Mouse (Mus musculus) spleen, adult 2 months (tissue): ENCODE results near the gene Vmn2r99. TPM values are rescaled to one million over a fixed set of nuclear protein-coding genes. Genes with fewer than 3 reads are reported as not detected.

Source experiments
- DNase-seq, 2 experiments: peaks; one replicate each; pipeline versions ENCODE4 v3.0.0 to v3.0.0-alpha.2; 2012 to 2021; ENCODE audit warnings: low spot score in 2 of 2, low read depth in 1 of 2
- H3K27ac ChIP-seq: fragments of 200-500 bp; 2 replicates; pipeline ENCODE4 v1.5.1; 2012; ENCODE audit warnings: low read length, inconsistent platforms; ENCODE audit not compliant: insufficient read depth
- H3K27me3 ChIP-seq: fragments of 200-500 bp; 2 replicates; pipeline ENCODE4 v1.6.1; 2012; ENCODE audit warnings: mild to moderate bottlenecking, moderate library complexity, low read length, inconsistent platforms; ENCODE audit not compliant: control insufficient read depth, insufficient read depth
- H3K36me3 ChIP-seq: fragments of 200-500 bp; 2 replicates; pipeline ENCODE4 v1.6.1; 2012; ENCODE audit warnings: mild to moderate bottlenecking, low read length, inconsistent platforms; ENCODE audit not compliant: control insufficient read depth, insufficient read depth
- H3K4me1 ChIP-seq: fragments of 200-500 bp; 2 replicates; pipeline ENCODE4 v1.6.1; 2011; ENCODE audit warnings: inconsistent platforms; ENCODE audit not compliant: control insufficient read depth, insufficient read depth, insufficient read length
- H3K4me3 ChIP-seq: fragments of 200-500 bp; 2 replicates; pipeline ENCODE4 v1.5.1; 2011; ENCODE audit warnings: mild to moderate bottlenecking, inconsistent platforms; ENCODE audit not compliant: insufficient read depth, insufficient read length; ENCODE audit errors: extremely low read depth
- CTCF ChIP-seq: fragments of 200-500 bp; IDR thresholded peaks from 2 replicates; pipeline ENCODE4 v1.5.1; 2011; ENCODE audit warnings: mild to moderate bottlenecking, inconsistent platforms; ENCODE audit not compliant: insufficient read depth, insufficient read length, insufficient replicate concordance; ENCODE audit errors: extremely low read depth
- POLR2A ChIP-seq: fragments of 200-500 bp; IDR thresholded peaks from 2 replicates; pipeline ENCODE4 v1.6.1; 2011; ENCODE audit warnings: low read depth, low read length, inconsistent platforms
- WGBS: fragments of 180-500 bp; shearing (Covaris S2); methylation state at CpG from one replicate; pipeline ENCODE4 v1.1.7; 2018; 5-methylcytosine and 5-hydroxymethylcytosine counted together
- polyA plus RNA-seq: library from polyadenylated mRNA; depleted of rRNA; stranded (reverse); fragments of >200 nt; gene quantifications from 2 replicates; pipeline ENCODE4 v1.2.3, GENCODE M21; 2012; rRNA removed

The Vmn2r99 gene
- polyA plus RNA-seq, result not detected in 2 replicates

GRCm38 (mm10) chr17:19361649-19362048 is at the start of gene Vmn2r99:
TSS of gene Vmn2r99 (plus strand) at chr17:19361949.
- no peaks in the 10 kb centered on the region for H3K27me3 ChIP-seq
- no peak within 1 kb of the TSS for H3K4me3 ChIP-seq
- TF ChIP-seq CTCF (no peak), POLR2A (no peak)
- no peak within 1 kb of the TSS for H3K27ac ChIP-seq
- no peaks in the 10 kb centered on the region for H3K36me3 ChIP-seq
- no peak for DNase-seq
- no peaks in the 10 kb centered on the region for H3K4me1 ChIP-seq

GRCm38 (mm10) chr17:19437623-19438022 is 75.9 kb downstream of the Vmn2r99 start:
- WGBS, result 84% methylated on average over 3 of the region's 3 CpGs
- TF ChIP-seq POLR2A, result no peak
- no peak for TF ChIP-seq CTCF
- H3K27ac ChIP-seq, result no peak overlapping the region
- H3K4me1 ChIP-seq, result no peaks in the 10 kb centered on the region
- no peak for DNase-seq
- no peak overlapping the region for H3K4me3 ChIP-seq
- no peaks in the 10 kb centered on the region for H3K36me3 ChIP-seq
- no peaks in the 10 kb centered on the region for H3K27me3 ChIP-seq

GRCm38 (mm10) chr17:19444932-19445331 is 83.2 kb downstream of the Vmn2r99 start:
- 89% methylated on average over 1 of the region's 1 CpGs for WGBS
- no peak for DNase-seq
- H3K4me3 ChIP-seq, result no peak overlapping the region
- H3K27me3 ChIP-seq, result no peaks in the 10 kb centered on the region
- no peak overlapping the region for H3K27ac ChIP-seq
- H3K4me1 ChIP-seq, result no peaks in the 10 kb centered on the region
- TF ChIP-seq CTCF (no peak), POLR2A (no peak)
- no peaks in the 10 kb centered on the region for H3K36me3 ChIP-seq

Other genes starting within 250 kb of the Vmn2r99 start
- not detected in 2 replicates for gene Vmn2r100, start 142.8 kb downstream of the Vmn2r99 start, polyA plus RNA-seq
- not detected in 2 replicates for gene Vmn2r101, start 215.3 kb downstream of the Vmn2r99 start, polyA plus RNA-seq